Mouse (Mus musculus): ENCODE measurements around the gene Epb41l3. TPM values are rescaled to one million over a fixed set of nuclear protein-coding genes. Genes with fewer than 3 reads are reported as not detected.

Gene Epb41l3
- total and polyA plus RNA-seq, 2 experiments from 2014 or later, result 41.9 to 53.7 TPM

GRCm38 (mm10) chr17:69157101-69157808 lies 81.8 kb downstream of the Epb41l3 start:
- Histone ChIP-seq H3K27ac (ENCODE audit: low read depth) (peak overlapping the region; percentile 77), H3K4me3 (ENCODE audit: low read depth, low read length) (peak overlapping the region; percentile 91), H3K4me1 (ENCODE audit: control insufficient read depth, insufficient read depth) (no peaks in the 10 kb centered on the region), H3K27me3 (ENCODE audit: control insufficient read depth, insufficient read depth, low read length) (no peaks in the 10 kb centered on the region; the same call in 1 of the 2 replicates), H3K4me2 (ENCODE audit: low read depth, low read length) (peak overlapping the region; percentile 78), H3K36me3 (replicated peaks; ENCODE audit: control insufficient read depth, insufficient read depth, low read length) (no peaks in the 10 kb centered on the region), H3K9ac (replicated peaks; ENCODE audit: low read depth, low read length) (peak overlapping the region; percentile 93), H3K9me3 (replicated peaks; ENCODE audit: control insufficient read depth, low read length) (no peaks in the 10 kb centered on the region)
- ATAC-seq (ENCODE audit: insufficient read depth, low read depth) (peak; percentile 64), DNase-seq (ENCODE audit: low spot score) (peak; percentile 47)
- TF ChIP-seq CTCF (IDR thresholded peaks at IDR 0.05; ENCODE audit: low read depth) (no peak), EP300 (IDR thresholded peaks at IDR 0.05; ENCODE audit: low read depth) (no peak)
- under 1% methylated on average over 61 of the region's 66 CpGs for WGBS

GRCm38 (mm10) chr17:69157809-69158185 lies 82.3 kb downstream of the Epb41l3 start:
- no peaks in the 10 kb centered on the region for H3K36me3 ChIP-seq (replicated peaks; ENCODE audit: control insufficient read depth, insufficient read depth, low read length)
- ATAC-seq (ENCODE audit: insufficient read depth, low read depth) (no peak), DNase-seq (ENCODE audit: low spot score) (no peak)
- H3K4me2 ChIP-seq (ENCODE audit: low read depth, low read length), result peak overlapping the region; percentile 78
- H3K27me3 ChIP-seq (ENCODE audit: control insufficient read depth, insufficient read depth, low read length), result no peaks in the 10 kb centered on the region; the same call in 1 of the 2 replicates
- H3K9me3 ChIP-seq (replicated peaks; ENCODE audit: control insufficient read depth, low read length), result no peaks in the 10 kb centered on the region
- H3K9ac ChIP-seq (replicated peaks; ENCODE audit: low read depth, low read length), result peak overlapping the region; percentile 93
- WGBS, result 7% methylated on average over 11 of the region's 11 CpGs
- no peaks in the 10 kb centered on the region for H3K4me1 ChIP-seq (ENCODE audit: control insufficient read depth, insufficient read depth)
- peak overlapping the region; percentile 91 for H3K4me3 ChIP-seq (ENCODE audit: low read depth, low read length)
- no peak for TF ChIP-seq CTCF (IDR thresholded peaks at IDR 0.05; ENCODE audit: low read depth)
- TF ChIP-seq EP300 (IDR thresholded peaks at IDR 0.05; ENCODE audit: low read depth), result no peak
- 0 out of 2 replicates have a peak overlapping the region, but pooled peaks have one; percentile 15 for H3K27ac ChIP-seq (ENCODE audit: low read depth)

GRCm38 (mm10) chr17:69158690-69159089 lies 83.2 kb downstream of the Epb41l3 start:
- Histone ChIP-seq H3K27ac (ENCODE audit: low read depth) (no peak overlapping the region), H3K4me2 (ENCODE audit: low read depth, low read length) (0 out of 2 replicates have a peak overlapping the region, but pooled peaks have one; percentile 78), H3K9ac (replicated peaks; ENCODE audit: low read depth, low read length) (no peak overlapping the region), H3K4me1 (ENCODE audit: control insufficient read depth, insufficient read depth) (no peaks in the 10 kb centered on the region), H3K27me3 (ENCODE audit: control insufficient read depth, insufficient read depth, low read length) (no peaks in the 10 kb centered on the region; the same call in 1 of the 2 replicates), H3K9me3 (replicated peaks; ENCODE audit: control insufficient read depth, low read length) (no peaks in the 10 kb centered on the region), H3K4me3 (ENCODE audit: low read depth, low read length) (no peak overlapping the region), H3K36me3 (replicated peaks; ENCODE audit: control insufficient read depth, insufficient read depth, low read length) (no peaks in the 10 kb centered on the region)
- DNase-seq (ENCODE audit: low spot score), result no peak
- 79% methylated on average over 5 of the region's 5 CpGs for WGBS
- no peak for ATAC-seq (ENCODE audit: insufficient read depth, low read depth)
- TF ChIP-seq CTCF (IDR thresholded peaks at IDR 0.05; ENCODE audit: low read depth) (no peak), EP300 (IDR thresholded peaks at IDR 0.05; ENCODE audit: low read depth) (no peak)

- no peaks in the 10 kb centered on the region for H3K9me3 ChIP-seq (replicated peaks; ENCODE audit: control insufficient read depth, low read length)
- H3K27ac ChIP-seq (ENCODE audit: low read depth), result no peak overlapping the region
- ATAC-seq (ENCODE audit: insufficient read depth, low read depth) (no peak), DNase-seq (ENCODE audit: low spot score) (no peak)
- TF ChIP-seq EP300 (IDR thresholded peaks at IDR 0.05; ENCODE audit: low read depth), result no peak
- no peak for TF ChIP-seq CTCF (IDR thresholded peaks at IDR 0.05; ENCODE audit: low read depth)
- H3K4me2 ChIP-seq (ENCODE audit: low read depth, low read length), result no peak overlapping the region
- no peaks in the 10 kb centered on the region for H3K36me3 ChIP-seq (replicated peaks; ENCODE audit: control insufficient read depth, insufficient read depth, low read length)
- no peak overlapping the region for H3K9ac ChIP-seq (replicated peaks; ENCODE audit: low read depth, low read length)
- H3K27me3 ChIP-seq (ENCODE audit: control insufficient read depth, insufficient read depth, low read length), result no peaks in the 10 kb centered on the region
- no peak overlapping the region for H3K4me3 ChIP-seq (ENCODE audit: low read depth, low read length)
- peaks cover 14% of the 10 kb centered on the region for H3K4me1 ChIP-seq (ENCODE audit: control insufficient read depth, insufficient read depth)
These were observed 87.2 kb downstream of the Epb41l3 start for GRCm38 (mm10) chr17:69162731-69163130.

DNA sequence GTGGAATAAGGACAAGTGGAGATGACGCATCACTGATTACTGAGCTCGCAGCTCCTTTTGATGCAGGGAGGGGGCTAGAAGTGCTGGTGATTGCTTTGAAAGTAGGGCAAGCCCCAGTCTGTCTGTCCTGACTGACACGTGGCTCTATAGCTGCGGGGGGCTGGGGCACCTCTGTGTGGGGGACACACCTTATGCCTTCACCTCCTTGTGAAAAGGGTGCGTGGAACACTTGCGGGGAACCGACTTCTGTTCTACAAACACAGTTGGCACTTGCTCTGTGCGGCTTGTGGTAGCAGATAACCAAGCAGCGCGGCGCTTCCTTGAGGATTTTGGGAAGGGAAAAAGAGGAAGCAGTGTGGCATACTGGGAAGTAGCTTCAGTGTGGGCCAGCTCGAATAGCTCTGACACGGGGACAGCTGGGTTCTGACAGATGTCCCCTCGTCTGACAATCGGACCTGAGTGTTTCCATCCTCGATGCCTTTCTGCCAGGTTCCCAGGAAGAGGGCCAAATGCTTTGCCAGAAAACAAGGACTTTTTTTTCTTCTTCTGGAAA lies 101.5 kb downstream of the Epb41l3 start:
- DNase-seq (ENCODE audit: low spot score) (no peak), ATAC-seq (ENCODE audit: insufficient read depth, low read depth) (no peak)
- TF ChIP-seq EP300 (IDR thresholded peaks at IDR 0.05; ENCODE audit: low read depth) (no peak), CTCF (IDR thresholded peaks at IDR 0.05; ENCODE audit: low read depth) (no peak)
- 34% methylated on average over 16 of the region's 16 CpGs for WGBS
- H3K27ac ChIP-seq (ENCODE audit: low read depth), result no peak overlapping the region
- peaks cover 19% of the 10 kb centered on the region for H3K4me1 ChIP-seq (ENCODE audit: control insufficient read depth, insufficient read depth)
- no peak overlapping the region for H3K9ac ChIP-seq (replicated peaks; ENCODE audit: low read depth, low read length)
- H3K4me3 ChIP-seq (ENCODE audit: low read depth, low read length), result peak overlapping the region; percentile 18
- H3K36me3 ChIP-seq (replicated peaks; ENCODE audit: control insufficient read depth, insufficient read depth, low read length), result no peaks in the 10 kb centered on the region
- no peaks in the 10 kb centered on the region for H3K27me3 ChIP-seq (ENCODE audit: control insufficient read depth, insufficient read depth, low read length)
- no peaks in the 10 kb centered on the region for H3K9me3 ChIP-seq (replicated peaks; ENCODE audit: control insufficient read depth, low read length)
- peak overlapping the region; percentile 47 for H3K4me2 ChIP-seq (ENCODE audit: low read depth, low read length)

Measured in heart, postnatal 0 days (tissue).